Mouse (Mus musculus): ENCODE results near the gene Fam20c. TPM values are rescaled to one million over a fixed set of nuclear protein-coding genes. Genes with fewer than 3 reads are reported as not detected.
A peak's percentile ranks its signal among the peaks of the same experiment; 100 is the strongest.

Gene Fam20c
- total RNA-seq, 1 experiment = 8.0 TPM

- in situ Hi-C loops (cut with MboI; ENCODE audit: low sequenced_read_pairs in 2 of 2, unreplicated experiment in 2 of 2) = no loop called here
- TF ChIP-seq MAFK (IDR thresholded peaks at IDR 0.05; ENCODE audit: insufficient read depth, low read depth, low read length) = no peak
- no peaks in the 10 kb centered on the region for H3K9me3 ChIP-seq (ENCODE audit: control insufficient read depth, insufficient read depth, low read depth, low read length)
- no peak for DNase-seq (ENCODE audit: low read depth, low spot score)
- no peak overlapping the region for H3K4me3 ChIP-seq (ENCODE audit: insufficient read depth in 1 of 2, low read depth in 1 of 2, low read length in 2 of 2, poor library complexity in 1 of 2, severe bottlenecking in 1 of 2)
- H3K9ac ChIP-seq (ENCODE audit: insufficient read depth, low read depth, low read length, poor library complexity, severe bottlenecking) = no peak overlapping the region
- H3K27ac ChIP-seq (ENCODE audit: insufficient read depth, low read depth, low read length, poor library complexity, severe bottlenecking) = no peak overlapping the region
- no peaks in the 10 kb centered on the region for H3K4me1 ChIP-seq (ENCODE audit: control insufficient read depth in 2 of 2, insufficient read depth in 2 of 2, low read length in 2 of 2, poor library complexity in 1 of 2)
- no peaks in the 10 kb centered on the region for H3K36me3 ChIP-seq (ENCODE audit: control insufficient read depth, insufficient read depth, low read length, poor library complexity, severe bottlenecking)
These were observed 36.7 kb downstream of the Fam20c start for GRCm38 (mm10) chr5:138790954-138791480.

DNA sequence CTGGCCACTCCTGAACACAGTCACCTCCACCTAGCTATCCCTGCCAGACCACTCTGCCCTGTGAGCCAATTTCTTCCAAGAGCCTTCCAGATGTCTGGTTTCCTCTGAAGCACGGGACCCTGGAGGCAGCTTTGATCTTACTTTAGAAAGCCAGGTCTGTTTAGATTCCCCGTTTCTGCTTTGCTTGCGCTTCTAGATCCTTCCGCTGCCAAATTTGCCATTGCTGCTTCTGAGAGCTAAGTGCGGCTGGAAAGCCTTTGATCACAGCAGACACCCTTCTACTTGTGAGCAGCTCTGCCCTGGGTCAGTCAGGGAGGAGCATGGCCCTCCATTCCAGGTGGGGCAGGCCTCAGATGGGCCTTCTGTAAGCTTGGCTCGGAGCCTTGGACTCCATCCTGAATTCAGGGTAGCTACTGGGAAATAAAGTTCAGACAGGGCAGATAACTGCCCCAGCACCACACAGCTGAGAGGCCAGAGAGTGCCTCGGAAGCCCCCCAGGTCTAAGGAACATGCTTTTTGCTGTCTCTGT, 47.3 kb downstream of the Fam20c start:
- no peak for DNase-seq (ENCODE audit: low read depth, low spot score)
- no peak overlapping the region for H3K4me3 ChIP-seq (ENCODE audit: insufficient read depth in 1 of 2, low read depth in 1 of 2, low read length in 2 of 2, poor library complexity in 1 of 2, severe bottlenecking in 1 of 2)
- H3K9me3 ChIP-seq (ENCODE audit: control insufficient read depth, insufficient read depth, low read depth, low read length) = no peaks in the 10 kb centered on the region
- no peak overlapping the region for H3K27ac ChIP-seq (ENCODE audit: insufficient read depth, low read depth, low read length, poor library complexity, severe bottlenecking)
- H3K9ac ChIP-seq (ENCODE audit: insufficient read depth, low read depth, low read length, poor library complexity, severe bottlenecking) = no peak overlapping the region
- no peaks in the 10 kb centered on the region; the same call in 1 of the 2 replicates for H3K36me3 ChIP-seq (ENCODE audit: control insufficient read depth, insufficient read depth, low read length, poor library complexity, severe bottlenecking)
- TF ChIP-seq HCFC1 (IDR thresholded peaks at IDR 0.05; ENCODE audit: borderline replicate concordance, insufficient read depth, low read length) = no peak
- in situ Hi-C loops (cut with MboI; ENCODE audit: low sequenced_read_pairs in 2 of 2, unreplicated experiment in 2 of 2) = no loop called here
- no peaks in the 10 kb centered on the region for H3K4me1 ChIP-seq (ENCODE audit: control insufficient read depth in 2 of 2, insufficient read depth in 2 of 2, low read length in 2 of 2, poor library complexity in 1 of 2)

DNA sequence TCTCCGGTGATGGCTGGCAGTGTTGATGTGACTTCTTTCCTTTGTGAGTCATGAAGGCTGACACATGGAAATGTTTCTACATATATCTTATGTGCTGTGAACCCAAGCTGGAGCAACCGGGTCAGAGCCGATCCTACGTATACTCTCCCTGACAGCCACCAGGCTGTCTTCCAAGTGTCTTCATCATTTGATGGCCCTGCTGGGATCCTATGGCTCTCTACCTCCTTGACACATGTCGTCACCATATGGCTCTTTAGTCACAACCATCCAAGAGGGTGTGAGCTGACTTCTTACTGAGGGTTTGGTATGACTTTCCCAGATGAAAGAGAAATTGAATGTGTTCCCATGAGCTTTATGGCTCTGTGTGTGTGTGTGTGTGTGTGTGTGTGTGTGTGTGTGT, 50.0 kb downstream of the Fam20c start:
- Histone ChIP-seq H3K27ac (ENCODE audit: insufficient read depth, low read depth, low read length, poor library complexity, severe bottlenecking) (no peak overlapping the region), H3K9ac (ENCODE audit: insufficient read depth, low read depth, low read length, poor library complexity, severe bottlenecking) (no peak overlapping the region), H3K4me3 (ENCODE audit: insufficient read depth in 1 of 2, low read depth in 1 of 2, low read length in 2 of 2, poor library complexity in 1 of 2, severe bottlenecking in 1 of 2) (no peak overlapping the region), H3K4me1 (ENCODE audit: control insufficient read depth in 2 of 2, insufficient read depth in 2 of 2, low read length in 2 of 2, poor library complexity in 1 of 2) (no peaks in the 10 kb centered on the region), H3K36me3 (ENCODE audit: control insufficient read depth, insufficient read depth, low read length, poor library complexity, severe bottlenecking) (no peaks in the 10 kb centered on the region), H3K9me3 (ENCODE audit: control insufficient read depth, insufficient read depth, low read depth, low read length) (no peaks in the 10 kb centered on the region)
- in situ Hi-C loops (cut with MboI; ENCODE audit: low sequenced_read_pairs in 2 of 2, unreplicated experiment in 2 of 2) = no loop called here
- TF ChIP-seq CHD2 (IDR thresholded peaks at IDR 0.05; ENCODE audit: low read depth, low read length) (no peak), ZC3H11A (IDR thresholded peaks at IDR 0.05; ENCODE audit: borderline replicate concordance, low read depth, low read length) (no peak), MAFK (IDR thresholded peaks at IDR 0.05; ENCODE audit: insufficient read depth, low read depth, low read length) (no peak)
- no peak for DNase-seq (ENCODE audit: low read depth, low spot score)

- Histone ChIP-seq H3K9ac (ENCODE audit: insufficient read depth, low read depth, low read length, poor library complexity, severe bottlenecking) (no peak overlapping the region), H3K4me1 (ENCODE audit: control insufficient read depth in 2 of 2, insufficient read depth in 2 of 2, low read length in 2 of 2, poor library complexity in 1 of 2) (no peaks in the 10 kb centered on the region), H3K4me3 (ENCODE audit: insufficient read depth in 1 of 2, low read depth in 1 of 2, low read length in 2 of 2, poor library complexity in 1 of 2, severe bottlenecking in 1 of 2) (no peak overlapping the region), H3K36me3 (ENCODE audit: control insufficient read depth, insufficient read depth, low read length, poor library complexity, severe bottlenecking) (no peaks in the 10 kb centered on the region), H3K9me3 (ENCODE audit: control insufficient read depth, insufficient read depth, low read depth, low read length) (no peaks in the 10 kb centered on the region), H3K27ac (ENCODE audit: insufficient read depth, low read depth, low read length, poor library complexity, severe bottlenecking) (no peak overlapping the region)
- no peak for DNase-seq (ENCODE audit: low read depth, low spot score)
- in situ Hi-C loops (cut with MboI; ENCODE audit: low sequenced_read_pairs in 2 of 2, unreplicated experiment in 2 of 2) = no loop called here
- no peak for TF ChIP-seq MAFK (IDR thresholded peaks at IDR 0.05; ENCODE audit: insufficient read depth, low read depth, low read length)
- TF ChIP-seq ZC3H11A (IDR thresholded peaks at IDR 0.05; ENCODE audit: borderline replicate concordance, low read depth, low read length) = no peak
- no peak for TF ChIP-seq HCFC1 (IDR thresholded peaks at IDR 0.05; ENCODE audit: borderline replicate concordance, insufficient read depth, low read length)
- no peak for TF ChIP-seq ZNF384 (IDR thresholded peaks at IDR 0.05; ENCODE audit: low read depth, low read length)
- TF ChIP-seq CHD2 (IDR thresholded peaks at IDR 0.05; ENCODE audit: low read depth, low read length) = no peak
These were observed 55.5 kb downstream of the Fam20c start for GRCm38 (mm10) chr5:138809767-138810166.

DNA sequence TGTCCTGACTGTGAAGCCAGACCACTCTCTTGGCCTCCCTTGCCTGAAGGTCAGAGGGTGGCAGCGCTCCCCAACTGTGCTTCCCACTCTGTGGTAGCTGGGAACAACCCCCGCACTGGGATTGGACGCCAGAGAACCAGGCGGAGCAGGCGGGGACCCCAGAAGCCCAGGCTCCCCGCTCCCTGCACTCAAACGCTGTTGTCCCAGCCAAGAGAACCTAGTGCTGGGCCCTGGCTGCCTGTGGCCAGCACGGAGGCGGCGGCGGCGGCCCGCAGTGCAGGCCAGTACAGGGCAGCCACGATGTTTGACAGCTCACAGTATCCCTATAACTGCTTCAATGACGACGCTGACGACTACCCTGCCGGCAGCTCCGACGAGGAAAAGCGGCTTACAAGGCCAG, 65.5 kb downstream of the Fam20c start, which contains the start of gene Gm5294:
Gm5294 (plus strand) TSS at position 301 of the 400 bp plus-strand sequence.
- no peak for DNase-seq (ENCODE audit: low read depth, low spot score)
- H3K36me3 ChIP-seq (ENCODE audit: control insufficient read depth, insufficient read depth, low read length, poor library complexity, severe bottlenecking) = no peaks in the 10 kb centered on the region
- in situ Hi-C loops (cut with MboI; ENCODE audit: low sequenced_read_pairs in 2 of 2, unreplicated experiment in 2 of 2) = no loop called here
- H3K27ac ChIP-seq (ENCODE audit: insufficient read depth, low read depth, low read length, poor library complexity, severe bottlenecking) = no peak within 1 kb of the TSS
- no peaks in the 10 kb centered on the region for H3K9me3 ChIP-seq (ENCODE audit: control insufficient read depth, insufficient read depth, low read depth, low read length)
- H3K4me3 ChIP-seq (ENCODE audit: insufficient read depth in 1 of 2, low read depth in 1 of 2, low read length in 2 of 2, poor library complexity in 1 of 2, severe bottlenecking in 1 of 2) = peak within 1 kb of the TSS; percentile 37 to 70
- peak within 1 kb of the TSS; percentile 51 for H3K9ac ChIP-seq (ENCODE audit: insufficient read depth, low read depth, low read length, poor library complexity, severe bottlenecking)
- TF ChIP-seq HCFC1 (IDR thresholded peaks at IDR 0.05; ENCODE audit: borderline replicate concordance, insufficient read depth, low read length) (no peak), ZC3H11A (IDR thresholded peaks at IDR 0.05; ENCODE audit: borderline replicate concordance, low read depth, low read length) (no peak), MAFK (IDR thresholded peaks at IDR 0.05; ENCODE audit: insufficient read depth, low read depth, low read length) (no peak), ZNF384 (IDR thresholded peaks at IDR 0.05; ENCODE audit: low read depth, low read length) (no peak), CHD2 (IDR thresholded peaks at IDR 0.05; ENCODE audit: low read depth, low read length) (no peak)
- peaks cover 0 to 4% of the 10 kb centered on the region in 2 experiments; a peak in 1 of 4 replicates for H3K4me1 ChIP-seq (ENCODE audit: control insufficient read depth in 2 of 2, insufficient read depth in 2 of 2, low read length in 2 of 2, poor library complexity in 1 of 2)

Data from ES-E14 (cell line).